Mouse (Mus musculus) heart, embryonic 14.5 days (tissue): Measurements from ENCODE around the gene Mtus2. TPM values are rescaled to one million over a fixed set of nuclear protein-coding genes. Genes with fewer than 3 reads are reported as not detected.

ENCODE experiments used
- ATAC-seq: fragments of 200-750 bp; cut with Nextera tagmentation; 2 replicates; pipeline ENCODE4 v1.8.0; 2017; ENCODE audit warnings: low read depth, moderate TSS enrichment; ENCODE audit not compliant: insufficient number of reproducible peaks, insufficient read depth, low FRiP score
- H3K27ac ChIP-seq, 2 experiments: fragments of 200-500 bp in 1 of 2; fragments of 300-500 bp in 1 of 2; sonication (generic) in 1 of 2; replicated peaks in 1 of 2; 2 replicates each; pipeline ENCODE4 v1.5.1; 2012 to 2014; ENCODE audit warnings: low read depth in 2 of 2, low read length in 2 of 2, control low read depth in 1 of 2, mild to moderate bottlenecking in 1 of 2, mixed read lengths in 1 of 2; ENCODE audit not compliant: control insufficient read depth in 1 of 2, insufficient read depth in 1 of 2
- H3K27me3 ChIP-seq: fragments of 300-500 bp; sonication (generic); 2 replicates; pipeline ENCODE4 v1.6.1; 2014; ENCODE audit warnings: mild to moderate bottlenecking, low read length, control low read depth; ENCODE audit not compliant: control insufficient read depth, insufficient read depth
- H3K36me3 ChIP-seq: fragments of 300-500 bp; sonication (generic); 2 replicates; pipeline ENCODE4 v1.6.1; 2014; ENCODE audit warnings: mild to moderate bottlenecking, control low read depth, low read length, mixed read lengths; ENCODE audit not compliant: control insufficient read depth, insufficient read depth
- H3K4me1 ChIP-seq, 2 experiments: fragments of 200-500 bp in 1 of 2; fragments of 300-500 bp in 1 of 2; sonication (generic) in 1 of 2; 2 replicates each; pipeline ENCODE4 v1.6.1; 2012 to 2014; ENCODE audit warnings: low read length in 2 of 2, control low read depth in 1 of 2, mixed read lengths in 1 of 2; ENCODE audit not compliant: control insufficient read depth in 2 of 2, insufficient read depth in 2 of 2
- H3K4me2 ChIP-seq: fragments of 300-500 bp; sonication (generic); 2 replicates; pipeline ENCODE4 v1.6.1; 2014; ENCODE audit warnings: mild to moderate bottlenecking, low read length
- H3K4me3 ChIP-seq, 2 experiments: fragments of 200-500 bp in 1 of 2; fragments of 300-500 bp in 1 of 2; sonication (generic) in 1 of 2; 2 replicates each; pipeline ENCODE4 v1.5.1; 2012 to 2014; ENCODE audit warnings: low read length in 2 of 2, mild to moderate bottlenecking in 2 of 2, control low read depth in 1 of 2, low read depth in 1 of 2, moderate library complexity in 1 of 2; ENCODE audit not compliant: control insufficient read depth in 1 of 2, insufficient read depth in 1 of 2
- H3K9ac ChIP-seq: fragments of 300-500 bp; sonication (generic); 2 replicates; pipeline ENCODE4 v1.6.1; 2014; ENCODE audit warnings: mild to moderate bottlenecking, low read length
- H3K9me3 ChIP-seq: fragments of 300-500 bp; sonication (generic); 2 replicates; pipeline ENCODE4 v1.6.1; 2016; ENCODE audit warnings: low read length, control low read depth; ENCODE audit not compliant: control insufficient read depth
- WGBS: fragments of 180-500 bp; shearing (Covaris S2); extraction: QIAGEN DNeasy Blood & Tissue Kit; methylation state at CpG from one replicate; pipeline ENCODE4 v1.1.7; 2014; 5-methylcytosine and 5-hydroxymethylcytosine counted together
- polyA plus RNA-seq: library from polyadenylated mRNA; unstranded; fragments of >200 nt; fragmentation: Nextera tagmentation; extraction: Ambion mirVana; gene quantifications from 2 replicates; pipeline ENCODE4 v1.2.1, GENCODE M21; 2014

Mtus2 gene
- polyA plus RNA-seq, 1 experiment from 2014 or later: 128 TPM

DNA sequence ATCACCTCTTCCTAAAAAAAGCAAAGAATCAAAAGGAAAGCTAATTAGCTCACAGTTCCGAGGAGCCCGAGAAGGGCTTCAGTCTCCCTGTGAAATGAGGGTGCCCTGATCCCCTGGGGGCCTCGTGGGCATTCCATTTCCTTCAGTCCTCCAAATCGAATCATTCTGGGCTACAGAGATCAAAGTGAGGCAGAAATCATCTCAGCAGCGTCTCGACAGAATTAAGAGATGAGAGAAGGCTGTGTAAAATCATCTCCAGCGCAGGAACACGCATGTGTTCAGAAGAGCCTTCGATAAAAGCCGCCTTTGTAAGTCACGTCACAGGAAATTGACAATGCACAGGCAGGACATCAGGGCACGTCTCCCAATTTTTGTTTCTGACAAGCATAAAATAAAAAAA, 167.2 kb downstream of the Mtus2 start:
- no peaks in the 10 kb centered on the region for H3K4me1 ChIP-seq
- no peaks in the 10 kb centered on the region for H3K36me3 ChIP-seq
- no peak overlapping the region for H3K9ac ChIP-seq
- WGBS: 75% methylated on average over 12 of the region's 12 CpGs
- H3K9me3 ChIP-seq: no peaks in the 10 kb centered on the region
- H3K27ac ChIP-seq: no peak overlapping the region
- no peak overlapping the region for H3K4me2 ChIP-seq
- no peak for ATAC-seq
- H3K4me3 ChIP-seq: no peak overlapping the region
- H3K27me3 ChIP-seq: no peaks in the 10 kb centered on the region

DNA sequence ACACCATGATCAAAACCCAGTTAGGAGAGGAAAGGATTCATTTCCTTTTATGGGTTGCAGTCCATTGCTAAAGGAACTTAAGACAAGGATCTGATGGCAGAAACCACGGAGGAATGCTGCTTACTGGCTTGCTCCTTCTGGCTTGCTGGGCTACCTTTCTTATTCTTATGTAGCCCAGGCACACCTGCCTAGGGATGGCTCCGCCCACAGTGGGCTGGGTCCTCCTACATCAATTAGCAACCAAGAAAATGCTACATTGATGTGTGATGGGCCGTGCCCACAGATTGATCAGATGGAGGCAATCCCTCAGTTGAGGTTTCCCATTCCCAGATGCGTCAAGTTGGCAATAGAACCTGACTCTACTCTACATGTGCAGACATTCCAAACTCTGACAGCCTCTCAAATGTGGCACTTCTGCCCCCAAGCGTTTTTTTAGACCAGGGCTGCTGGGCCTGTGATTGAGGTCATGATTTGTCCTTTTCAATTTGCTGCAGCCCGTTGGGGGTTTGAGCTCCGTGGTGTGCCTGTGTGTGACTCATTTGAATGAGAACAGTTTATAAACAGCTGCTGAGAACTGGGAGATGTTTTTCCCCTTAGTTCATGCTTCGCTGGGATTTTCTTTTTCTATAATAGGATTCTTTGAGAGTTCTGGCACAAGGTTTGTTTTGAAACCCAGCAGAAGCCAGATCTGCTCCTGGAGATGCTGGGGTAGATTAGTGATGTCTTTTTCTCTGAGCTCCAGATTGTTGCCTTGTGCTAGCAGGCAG, 173.8 kb downstream of the Mtus2 start:
- Histone ChIP-seq H3K4me3 (no peak overlapping the region), H3K9me3 (no peaks in the 10 kb centered on the region), H3K27me3 (no peaks in the 10 kb centered on the region), H3K4me2 (no peak overlapping the region), H3K36me3 (no peaks in the 10 kb centered on the region), H3K27ac (peak overlapping the region; percentile 9 to 53; a peak in 3 of 4 replicates), H3K4me1 (peaks cover 3 to 8% of the 10 kb centered on the region in 2 experiments; a peak in 3 of 4 replicates), H3K9ac (no peak overlapping the region)
- ATAC-seq: no peak
- 45% methylated on average over 8 of the region's 8 CpGs for WGBS

DNA sequence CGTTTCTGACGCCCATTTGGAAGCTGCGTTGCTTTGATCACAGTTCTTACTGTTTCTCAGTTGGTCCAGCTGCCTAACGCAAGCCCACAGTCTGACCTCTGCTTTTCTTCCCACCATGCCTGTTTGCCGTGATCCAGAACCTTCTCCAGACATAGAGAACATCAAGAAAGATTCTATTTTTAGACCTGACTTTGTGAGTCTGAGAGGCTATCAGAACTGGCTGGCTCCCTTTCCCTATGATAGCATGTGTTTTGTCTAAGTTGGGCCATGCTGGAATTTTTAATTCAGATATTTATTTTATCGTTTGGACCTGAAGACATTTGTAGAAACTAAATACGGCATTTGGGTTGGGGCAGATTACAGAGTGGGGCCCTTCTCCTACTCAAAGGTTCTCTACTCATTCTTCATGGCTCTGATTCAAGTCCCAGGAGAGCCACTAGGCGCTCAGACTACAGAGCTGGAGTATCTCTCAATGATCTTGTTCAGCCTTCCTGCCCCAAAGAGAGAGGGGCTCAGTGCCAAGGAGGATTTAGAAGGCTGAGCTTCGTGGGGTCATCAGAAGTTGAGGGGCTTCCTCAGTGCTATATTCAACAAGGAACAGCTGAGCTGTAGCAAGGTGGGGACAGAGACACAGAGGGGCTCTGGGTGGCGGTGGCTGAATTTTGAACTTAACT, 174.5 kb downstream of the Mtus2 start:
- Histone ChIP-seq H3K4me1 (peaks cover 3 to 8% of the 10 kb centered on the region in 2 experiments; a peak in 3 of 4 replicates), H3K9me3 (no peaks in the 10 kb centered on the region), H3K4me3 (no peak overlapping the region), H3K27me3 (no peaks in the 10 kb centered on the region), H3K27ac (peak overlapping the region; percentile 9 to 53; a peak in 3 of 4 replicates), H3K9ac (no peak overlapping the region), H3K36me3 (no peaks in the 10 kb centered on the region), H3K4me2 (no peak overlapping the region)
- ATAC-seq: no peak
- 54% methylated on average over 10 of the region's 10 CpGs for WGBS

DNA sequence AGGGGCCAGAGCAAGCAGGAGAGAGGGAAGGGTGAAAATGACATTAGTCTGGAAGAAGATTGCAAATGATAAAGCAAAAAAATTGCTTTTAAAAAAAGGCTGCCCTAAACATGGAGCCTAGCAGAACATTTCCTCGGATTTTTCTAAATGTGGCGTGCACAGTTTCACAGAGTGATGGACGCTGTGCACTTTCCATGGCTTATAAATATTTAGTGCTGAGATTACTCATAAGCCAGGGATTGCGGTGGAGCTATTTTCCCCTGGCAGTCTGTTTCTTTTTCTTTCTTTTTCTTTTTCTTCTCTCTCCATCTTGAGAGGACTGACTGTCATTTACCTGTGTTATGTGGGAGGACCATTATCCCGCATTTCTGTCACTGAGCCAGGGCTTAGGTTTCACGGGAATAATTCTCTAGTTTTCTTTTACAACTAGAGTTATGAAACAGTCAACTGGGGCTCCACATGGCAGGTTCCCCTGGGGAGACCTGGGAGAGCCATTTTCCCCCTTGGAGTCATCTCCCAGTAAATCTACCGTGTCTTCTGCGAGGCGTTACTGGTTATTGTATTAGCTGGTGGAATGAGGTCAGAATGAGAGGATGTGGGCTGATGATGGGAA, 176.4 kb downstream of the Mtus2 start:
- ATAC-seq: no peak
- Histone ChIP-seq H3K27me3 (no peaks in the 10 kb centered on the region), H3K4me3 (no peak overlapping the region), H3K4me1 (peaks cover 3 to 8% of the 10 kb centered on the region in 2 experiments; a peak in 3 of 4 replicates), H3K36me3 (no peaks in the 10 kb centered on the region), H3K9me3 (no peaks in the 10 kb centered on the region), H3K9ac (no peak overlapping the region), H3K27ac (no peak overlapping the region), H3K4me2 (no peak overlapping the region)
- 83% methylated on average over 9 of the region's 9 CpGs for WGBS

DNA sequence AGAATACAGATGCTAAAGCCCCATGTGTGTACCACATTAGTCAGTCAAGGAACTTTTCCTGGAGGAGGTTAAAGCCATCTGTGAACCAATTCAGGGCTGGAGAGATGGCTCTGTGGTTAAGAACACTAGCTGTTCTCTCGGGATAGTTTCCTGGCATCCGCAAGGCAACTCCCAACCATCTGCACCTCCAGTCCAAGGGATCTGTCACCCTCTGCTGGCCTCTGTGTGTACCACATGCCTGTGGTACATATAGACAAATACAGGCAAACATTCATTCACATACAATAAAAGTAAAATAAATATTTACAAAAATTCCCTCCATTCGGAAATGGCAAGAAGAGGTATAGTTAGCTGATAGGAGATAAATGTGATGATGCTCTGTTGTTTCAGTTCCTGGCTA, 184.5 kb downstream of the Mtus2 start:
- no peak for ATAC-seq
- H3K27me3 ChIP-seq: no peaks in the 10 kb centered on the region
- H3K27ac ChIP-seq: no peak overlapping the region
- H3K9ac ChIP-seq: no peak overlapping the region
- 87% methylated on average over 3 of the region's 3 CpGs for WGBS
- no peak overlapping the region for H3K4me2 ChIP-seq
- H3K4me3 ChIP-seq: no peak overlapping the region
- H3K36me3 ChIP-seq: no peaks in the 10 kb centered on the region
- H3K9me3 ChIP-seq: no peaks in the 10 kb centered on the region
- H3K4me1 ChIP-seq: no peaks in the 10 kb centered on the region; a peak in 1 of 4 replicates

DNA sequence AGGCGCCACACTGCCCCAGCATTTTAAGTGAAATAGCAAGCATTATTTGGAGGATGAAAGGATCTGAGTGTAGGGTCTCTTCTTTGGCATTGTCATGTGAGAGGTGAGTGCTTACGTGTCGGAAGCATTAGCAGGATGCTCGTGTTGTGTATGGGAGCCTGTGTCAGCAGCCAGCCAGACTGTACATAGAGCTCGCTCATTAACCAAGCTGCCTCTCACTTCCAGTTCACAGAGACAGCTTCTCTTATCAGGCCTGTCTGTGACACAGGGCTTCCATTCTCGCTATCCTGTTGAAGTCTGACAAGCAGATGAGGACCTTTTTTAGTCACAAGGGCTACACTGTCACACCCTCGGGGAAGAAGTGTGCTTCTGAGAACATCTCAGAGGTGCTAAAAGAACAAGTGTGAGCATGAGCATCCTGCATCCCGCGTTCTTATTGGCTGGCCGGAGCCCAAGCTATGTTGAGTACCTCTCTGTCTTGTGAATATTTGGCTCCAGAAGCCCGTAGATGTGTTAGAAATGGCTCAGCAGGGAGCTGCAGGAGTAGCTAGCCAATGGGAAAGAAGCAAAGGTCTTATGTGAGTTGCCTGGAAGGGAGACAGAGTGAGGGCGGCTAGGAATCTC, 189.2 kb downstream of the Mtus2 start:
- WGBS: 49% methylated on average over 12 of the region's 12 CpGs

DNA sequence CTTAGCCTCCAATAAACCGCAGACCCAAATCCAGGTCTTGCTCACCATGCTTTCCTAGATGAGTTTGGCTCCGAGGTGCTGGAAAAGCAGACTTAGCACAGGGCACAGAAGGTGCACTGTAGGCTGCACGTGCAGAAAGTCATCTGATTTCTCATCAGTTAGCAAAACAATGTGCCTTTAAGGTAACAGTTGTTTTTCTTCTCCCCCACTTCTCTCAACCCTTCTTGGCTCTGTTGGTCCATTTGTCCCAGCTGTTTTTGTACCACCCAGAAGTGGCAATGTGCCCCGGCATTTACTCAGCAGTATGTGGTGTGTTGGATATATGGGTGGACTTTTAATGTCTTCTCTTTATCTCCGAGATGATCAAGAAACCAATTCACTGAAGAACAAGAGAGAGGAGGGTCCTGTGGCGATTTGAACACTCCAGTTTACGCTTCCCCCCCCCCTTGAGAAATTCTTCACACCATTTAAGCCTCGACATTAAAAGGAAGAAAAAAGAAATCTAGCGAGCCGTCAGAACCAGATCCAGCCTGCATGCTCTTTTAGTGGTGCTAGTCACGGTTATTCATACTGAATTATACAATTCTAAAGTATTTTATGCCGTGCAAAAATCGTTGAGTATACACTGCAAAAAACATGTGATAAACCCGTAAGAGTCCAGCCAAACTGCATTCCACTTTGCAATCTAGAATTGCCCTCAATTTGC, 194.9 kb downstream of the Mtus2 start:
- Histone ChIP-seq H3K4me2 (no peak overlapping the region), H3K4me1 (no peaks in the 10 kb centered on the region), H3K27ac (no peak overlapping the region), H3K36me3 (no peaks in the 10 kb centered on the region), H3K27me3 (no peaks in the 10 kb centered on the region), H3K4me3 (no peak overlapping the region), H3K9me3 (peaks cover 5% of the 10 kb centered on the region), H3K9ac (no peak overlapping the region)
- WGBS: 79% methylated on average over 14 of the region's 14 CpGs
- ATAC-seq: no peak

More for the DNA sequence above, 189.2 kb downstream of the Mtus2 start:
- no peak overlapping the region for H3K27ac ChIP-seq
- no peaks in the 10 kb centered on the region for H3K27me3 ChIP-seq
- no peak for ATAC-seq
- H3K36me3 ChIP-seq: no peaks in the 10 kb centered on the region
- H3K4me3 ChIP-seq: no peak overlapping the region
- peaks cover 5% of the 10 kb centered on the region for H3K9me3 ChIP-seq
- H3K4me2 ChIP-seq: no peak overlapping the region
- H3K4me1 ChIP-seq: no peaks in the 10 kb centered on the region; a peak in 1 of 4 replicates
- no peak overlapping the region for H3K9ac ChIP-seq
